Mouse (Mus musculus) lung, embryonic 15.5 days (tissue): ENCODE results near the gene Ccdc155. TPM values are rescaled to one million over a fixed set of nuclear protein-coding genes. Genes with fewer than 3 reads are reported as not detected.
A peak's percentile ranks its signal among the peaks of the same experiment; 100 is the strongest.

Experiments used
- ATAC-seq: fragments of 200-750 bp; cut with Nextera tagmentation; 2 replicates; pipeline ENCODE4 v1.8.0; 2017; ENCODE audit warnings: moderate number of reproducible peaks, borderline replicate concordance; ENCODE audit not compliant: low FRiP score, low TSS enrichment; ENCODE audit errors: extremely low read depth
- H3K27ac ChIP-seq: fragments of 300-500 bp; sonication (generic); 2 replicates; pipeline ENCODE4 v1.5.1; 2015; ENCODE audit warnings: moderate library complexity, mild to moderate bottlenecking, inconsistent platforms
- H3K27me3 ChIP-seq: fragments of 300-500 bp; sonication (generic); 2 replicates; pipeline ENCODE4 v1.6.1; 2015; ENCODE audit warnings: inconsistent platforms
- H3K36me3 ChIP-seq: fragments of 300-500 bp; sonication (generic); 2 replicates; pipeline ENCODE4 v1.6.1; 2015; ENCODE audit warnings: inconsistent platforms
- H3K4me1 ChIP-seq: fragments of 300-500 bp; sonication (generic); 2 replicates; pipeline ENCODE4 v1.6.1; 2015; ENCODE audit warnings: inconsistent platforms
- H3K4me2 ChIP-seq: fragments of 300-500 bp; sonication (generic); 2 replicates; pipeline ENCODE4 v1.6.1; 2015; ENCODE audit warnings: inconsistent platforms, mild to moderate bottlenecking, moderate library complexity
- H3K4me3 ChIP-seq: fragments of 300-500 bp; sonication (generic); 2 replicates; pipeline ENCODE4 v1.5.1; 2015; ENCODE audit warnings: mild to moderate bottlenecking, inconsistent platforms
- H3K9ac ChIP-seq: fragments of 300-500 bp; sonication (generic); 2 replicates; pipeline ENCODE4 v1.6.1; 2015; ENCODE audit warnings: inconsistent platforms
- H3K9me3 ChIP-seq: fragments of 300-500 bp; sonication (generic); 2 replicates; pipeline ENCODE4 v1.6.1; 2016; ENCODE audit warnings: inconsistent platforms
- WGBS: fragments of 180-500 bp; shearing (Covaris S2); methylation state at CpG from one replicate; pipeline ENCODE4 v1.1.7; 2015; 5-methylcytosine and 5-hydroxymethylcytosine counted together
- polyA plus RNA-seq: library from polyadenylated mRNA; unstranded; fragments of >200 nt; fragmentation: Nextera tagmentation; extraction: Ambion mirVana; gene quantifications from 2 replicates; pipeline ENCODE4 v1.2.1, GENCODE M21; 2015

The Ccdc155 gene
- polyA plus RNA-seq, 1 experiment from 2014 or later: 0.75 TPM

GRCm38 (mm10) chr7:45195341-45196175 is 9.1 kb downstream of the Ccdc155 start:
- peaks cover 32% of the 10 kb centered on the region for H3K27me3 ChIP-seq
- no peaks in the 10 kb centered on the region for H3K36me3 ChIP-seq
- H3K9me3 ChIP-seq: no peaks in the 10 kb centered on the region
- ATAC-seq: no peak
- no peak overlapping the region for H3K9ac ChIP-seq
- no peak overlapping the region for H3K27ac ChIP-seq
- no peak overlapping the region for H3K4me3 ChIP-seq
- WGBS: 47% methylated on average over 13 of the region's 13 CpGs
- H3K4me1 ChIP-seq: peaks cover 3% of the 10 kb centered on the region; the same call in 1 of the 2 replicates
- H3K4me2 ChIP-seq: no peak overlapping the region

DNA sequence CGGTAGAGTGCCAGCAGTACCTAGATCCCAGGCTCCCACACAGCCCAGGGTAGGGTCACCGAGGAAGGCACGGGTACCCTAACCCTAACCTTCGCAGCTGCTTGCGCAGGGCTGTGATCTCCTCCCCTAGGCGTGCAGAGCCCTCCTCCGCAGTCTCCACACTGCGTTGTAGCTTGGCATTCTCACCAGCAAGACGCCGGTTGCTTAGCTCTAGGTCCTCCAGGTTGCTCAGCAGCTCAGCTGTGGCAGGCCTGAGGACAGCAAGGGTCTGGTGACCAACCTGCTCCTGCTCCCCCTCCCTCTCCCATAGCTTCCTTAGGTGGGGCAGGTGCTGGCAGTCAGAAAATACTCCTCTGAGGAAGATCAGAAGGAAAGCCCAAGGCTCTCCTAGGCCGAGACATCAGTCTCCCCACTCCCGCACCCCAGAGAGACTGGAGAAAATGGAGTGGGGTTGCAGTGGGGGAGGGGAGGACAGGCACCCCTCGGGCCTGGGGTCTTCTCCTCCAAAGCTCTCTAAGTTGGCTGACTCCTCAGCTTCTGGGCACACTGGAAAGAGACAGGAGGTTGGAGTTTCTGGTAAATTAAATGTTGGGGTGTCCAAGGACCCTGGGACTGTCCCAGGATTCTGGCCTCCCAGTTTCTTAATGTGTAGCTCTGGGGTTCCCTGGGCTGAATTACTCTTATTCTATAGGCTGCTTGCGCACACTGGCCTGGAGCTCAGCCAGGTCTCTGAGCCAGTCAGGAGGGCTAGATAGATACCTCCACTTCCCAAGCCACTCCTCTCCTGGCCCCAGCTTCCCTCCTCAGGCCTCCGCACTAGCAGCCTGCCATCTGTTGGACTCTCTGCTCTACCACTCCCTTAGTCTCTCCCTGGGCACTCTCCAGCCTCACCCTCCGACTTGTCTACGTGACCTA is 10.6 kb downstream of the Ccdc155 start:
- no peak for ATAC-seq
- Histone ChIP-seq H3K9ac (no peak overlapping the region), H3K9me3 (no peaks in the 10 kb centered on the region), H3K4me1 (peaks cover 3% of the 10 kb centered on the region; the same call in 1 of the 2 replicates), H3K27me3 (peaks cover 46% of the 10 kb centered on the region), H3K4me2 (no peak overlapping the region), H3K4me3 (no peak overlapping the region), H3K27ac (no peak overlapping the region), H3K36me3 (no peaks in the 10 kb centered on the region)
- 66% methylated on average over 17 of the region's 17 CpGs for WGBS

- H3K4me3 ChIP-seq: no peak overlapping the region
- no peak overlapping the region for H3K27ac ChIP-seq
- H3K4me1 ChIP-seq: peaks cover 3% of the 10 kb centered on the region; the same call in 1 of the 2 replicates
- no peaks in the 10 kb centered on the region for H3K36me3 ChIP-seq
- H3K9ac ChIP-seq: no peak overlapping the region
- H3K4me2 ChIP-seq: no peak overlapping the region
- no peaks in the 10 kb centered on the region for H3K9me3 ChIP-seq
- H3K27me3 ChIP-seq: peaks cover 54% of the 10 kb centered on the region
- 51% methylated on average over 5 of the region's 5 CpGs for WGBS
- ATAC-seq: no peak
These were observed 11.3 kb downstream of the Ccdc155 start for GRCm38 (mm10) chr7:45193406-45193805.

GRCm38 (mm10) chr7:45192585-45193310 is 11.9 kb downstream of the Ccdc155 start:
- H3K9ac ChIP-seq: no peak overlapping the region
- no peaks in the 10 kb centered on the region for H3K9me3 ChIP-seq
- no peak for ATAC-seq
- no peak overlapping the region for H3K4me3 ChIP-seq
- no peak overlapping the region for H3K27ac ChIP-seq
- H3K27me3 ChIP-seq: peaks cover 59% of the 10 kb centered on the region
- no peaks in the 10 kb centered on the region for H3K36me3 ChIP-seq
- H3K4me1 ChIP-seq: peaks cover 3% of the 10 kb centered on the region; the same call in 1 of the 2 replicates
- 74% methylated on average over 7 of the region's 7 CpGs for WGBS
- no peak overlapping the region for H3K4me2 ChIP-seq

DNA sequence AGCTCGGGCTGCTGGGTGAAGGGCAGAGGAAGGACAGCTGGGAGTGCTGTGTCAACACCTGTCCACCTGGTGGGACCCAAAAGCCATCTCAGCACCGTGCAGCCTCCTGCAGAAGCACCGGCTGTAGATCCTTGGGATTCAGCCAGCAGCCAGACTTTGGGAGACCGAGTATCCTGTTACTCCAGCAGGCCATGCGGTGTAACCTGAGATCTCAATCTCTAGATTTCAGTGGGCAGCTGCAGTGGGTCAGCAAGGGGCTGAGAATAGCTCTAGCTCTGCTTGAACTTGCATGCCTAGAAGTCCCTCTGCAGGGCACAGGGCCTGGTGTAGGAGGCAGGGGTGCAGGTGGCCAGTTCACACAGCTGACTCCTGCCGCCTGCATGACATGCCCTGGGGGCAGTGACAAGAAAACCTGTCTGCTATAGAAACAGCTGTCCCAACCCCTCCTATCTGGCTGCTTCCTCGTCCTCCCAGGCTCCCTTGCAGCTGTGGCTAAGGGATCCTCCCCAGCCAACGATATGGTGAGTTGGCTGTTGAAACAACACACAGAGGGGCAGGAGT is 12.8 kb downstream of the Ccdc155 start:
- H3K9ac ChIP-seq: no peak overlapping the region
- H3K27ac ChIP-seq: no peak overlapping the region
- H3K4me3 ChIP-seq: no peak overlapping the region
- no peak overlapping the region for H3K4me2 ChIP-seq
- H3K9me3 ChIP-seq: no peaks in the 10 kb centered on the region
- peaks cover 57% of the 10 kb centered on the region for H3K27me3 ChIP-seq
- no peak for ATAC-seq
- WGBS: 6% methylated on average over 8 of the region's 8 CpGs
- no peaks in the 10 kb centered on the region for H3K36me3 ChIP-seq
- H3K4me1 ChIP-seq: peaks cover 3% of the 10 kb centered on the region; the same call in 1 of the 2 replicates

DNA sequence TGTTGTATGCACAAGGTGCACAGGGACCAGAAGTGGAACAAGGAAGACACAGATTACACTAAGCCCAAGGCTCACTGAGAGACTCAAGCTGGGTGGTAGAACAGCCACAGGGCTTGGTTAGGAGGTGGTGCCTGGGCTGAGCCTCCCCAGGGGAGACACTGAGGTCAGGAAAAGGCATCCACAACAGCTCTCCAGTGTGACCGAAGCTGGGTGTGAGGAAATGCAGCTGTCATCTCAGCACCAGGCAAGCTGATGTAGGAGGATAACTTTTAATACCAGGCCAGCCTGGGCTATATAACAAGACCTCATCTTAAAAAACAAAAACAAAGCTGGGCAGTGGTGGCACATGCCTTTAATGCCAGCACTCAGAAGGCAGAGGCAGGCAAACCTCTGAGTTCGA is 13.5 kb downstream of the Ccdc155 start:
- Histone ChIP-seq H3K27me3 (peaks cover 63% of the 10 kb centered on the region), H3K4me2 (no peak overlapping the region), H3K27ac (no peak overlapping the region), H3K9me3 (no peaks in the 10 kb centered on the region), H3K4me3 (no peak overlapping the region), H3K4me1 (peaks cover 3% of the 10 kb centered on the region; the same call in 1 of the 2 replicates), H3K9ac (no peak overlapping the region), H3K36me3 (no peaks in the 10 kb centered on the region)
- WGBS: 52% methylated on average over 2 of the region's 2 CpGs
- ATAC-seq: no peak

- Histone ChIP-seq H3K4me1 (peaks cover 3% of the 10 kb centered on the region; the same call in 1 of the 2 replicates), H3K4me2 (no peak overlapping the region), H3K36me3 (no peaks in the 10 kb centered on the region), H3K27ac (no peak overlapping the region), H3K9ac (no peak overlapping the region), H3K9me3 (no peaks in the 10 kb centered on the region), H3K27me3 (peaks cover 65% of the 10 kb centered on the region), H3K4me3 (no peak overlapping the region)
- 87% methylated on average over 6 of the region's 6 CpGs for WGBS
- ATAC-seq: no peak
These were observed 14.5 kb downstream of the Ccdc155 start for GRCm38 (mm10) chr7:45190186-45190585.

- Histone ChIP-seq H3K9me3 (no peaks in the 10 kb centered on the region), H3K27me3 (peaks cover 71% of the 10 kb centered on the region), H3K27ac (no peak overlapping the region), H3K36me3 (no peaks in the 10 kb centered on the region), H3K4me2 (no peak overlapping the region), H3K4me1 (peaks cover 3% of the 10 kb centered on the region; the same call in 1 of the 2 replicates), H3K4me3 (no peak overlapping the region), H3K9ac (no peak overlapping the region)
- WGBS: 37% methylated on average over 16 of the region's 16 CpGs
- ATAC-seq: no peak
These were observed 15.1 kb downstream of the Ccdc155 start for GRCm38 (mm10) chr7:45189600-45189999.

DNA sequence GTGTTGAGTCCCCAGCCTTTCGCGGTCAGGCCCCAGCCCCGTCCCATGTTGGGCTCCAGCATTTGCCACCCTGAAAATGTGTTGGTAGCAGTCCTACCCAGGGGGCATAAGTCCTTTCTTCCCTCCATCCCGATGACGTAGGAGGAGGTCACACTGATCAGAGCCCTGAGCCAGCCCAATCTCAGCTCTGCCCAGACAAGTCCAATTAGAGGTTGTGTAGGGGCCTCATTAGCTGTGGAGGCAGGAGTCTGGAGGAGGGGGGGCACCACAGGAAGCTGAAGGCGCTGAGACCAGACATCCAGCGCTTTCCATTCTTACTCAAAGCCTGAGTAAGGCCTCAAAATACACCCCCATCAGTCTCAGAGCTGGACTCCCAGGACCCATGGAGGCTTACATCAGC is 18.8 kb downstream of the Ccdc155 start:
- H3K4me3 ChIP-seq: no peak overlapping the region
- no peak overlapping the region for H3K9ac ChIP-seq
- no peaks in the 10 kb centered on the region for H3K9me3 ChIP-seq
- no peak overlapping the region for H3K27ac ChIP-seq
- no peaks in the 10 kb centered on the region for H3K36me3 ChIP-seq
- peaks cover 9% of the 10 kb centered on the region for H3K4me1 ChIP-seq
- 66% methylated on average over 7 of the region's 7 CpGs for WGBS
- peaks cover 97% of the 10 kb centered on the region for H3K27me3 ChIP-seq
- no peak for ATAC-seq
- H3K4me2 ChIP-seq: no peak overlapping the region

DNA sequence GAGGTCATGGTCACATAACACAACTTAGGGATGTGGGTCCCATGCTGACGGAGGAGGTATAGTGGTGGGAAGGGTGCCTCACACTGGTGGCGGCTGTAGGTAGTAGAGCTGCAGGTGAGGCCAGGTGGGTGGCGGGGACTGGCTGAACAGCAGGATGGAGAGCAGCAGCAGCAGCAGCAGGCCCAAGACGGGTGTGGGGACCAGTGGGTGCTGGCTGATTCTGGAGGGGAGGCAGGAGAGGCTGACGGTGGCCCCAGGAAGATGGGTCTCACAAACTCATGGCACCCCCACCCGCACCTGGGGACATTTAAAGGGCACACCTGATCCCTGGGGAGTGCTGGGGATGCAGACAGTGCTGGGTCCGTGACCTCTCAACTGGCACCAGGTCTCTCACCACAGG is 21.0 kb downstream of the Ccdc155 start:
- Histone ChIP-seq H3K27ac (no peak overlapping the region), H3K4me2 (no peak overlapping the region), H3K9me3 (no peaks in the 10 kb centered on the region), H3K27me3 (peaks cover 97% of the 10 kb centered on the region), H3K4me1 (peaks cover 9% of the 10 kb centered on the region), H3K36me3 (no peaks in the 10 kb centered on the region), H3K4me3 (no peak overlapping the region), H3K9ac (no peak overlapping the region)
- 65% methylated on average over 7 of the region's 7 CpGs for WGBS
- no peak for ATAC-seq

DNA sequence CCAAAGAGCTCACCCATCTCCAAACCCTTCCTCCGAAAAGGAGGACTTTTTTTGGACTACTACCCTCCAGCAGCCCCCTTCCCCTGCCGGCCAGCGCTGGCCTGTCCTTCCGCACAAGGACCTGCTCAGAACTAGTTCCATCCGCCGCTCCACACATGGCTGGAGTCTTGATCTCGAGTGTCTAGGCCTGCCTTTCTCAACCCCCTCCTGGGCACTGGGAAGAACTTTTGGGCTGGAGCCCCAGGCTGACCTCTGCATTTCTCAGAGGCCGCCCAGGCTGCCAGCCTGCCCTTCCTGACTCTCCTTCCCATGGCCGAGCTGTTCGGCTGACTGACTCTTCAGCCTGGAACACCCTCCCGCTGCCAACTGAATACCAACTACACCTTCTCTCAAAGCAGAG is 22.1 kb downstream of the Ccdc155 start:
- H3K36me3 ChIP-seq: no peaks in the 10 kb centered on the region
- H3K4me2 ChIP-seq: peak overlapping the region; percentile 59
- peak overlapping the region; percentile 31 for H3K4me3 ChIP-seq
- 0 out of 2 replicates have a peak overlapping the region, but pooled peaks have one; percentile 8 for H3K9ac ChIP-seq
- H3K27ac ChIP-seq: no peak overlapping the region
- ATAC-seq: no peak
- 9% methylated on average over 11 of the region's 11 CpGs for WGBS
- H3K4me1 ChIP-seq: peaks cover 9% of the 10 kb centered on the region
- H3K9me3 ChIP-seq: no peaks in the 10 kb centered on the region
- H3K27me3 ChIP-seq: peaks cover 98% of the 10 kb centered on the region
